Mouse (Mus musculus) layer of hippocampus, adult 8-10 months (tissue): ENCODE measurements around the gene Nhlrc2. TPM values are rescaled to one million over a fixed set of nuclear protein-coding genes. Genes with fewer than 3 reads are reported as not detected.

ENCODE experiments used
- DNase-seq, 2 experiments: peaks; one replicate each; pipeline ENCODE4 v3.0.0; 2022; ENCODE audit warnings: low spot score in 2 of 2
- total RNA-seq, 4 experiments: library from RNA; stranded (reverse); gene quantifications; 2 replicates each; pipeline ENCODE4 v1.2.4; 2022

The Nhlrc2 gene
- total RNA-seq, 4 experiments from 2014 or later: 13.8 to 16.1 (median 14.3) TPM

DNA sequence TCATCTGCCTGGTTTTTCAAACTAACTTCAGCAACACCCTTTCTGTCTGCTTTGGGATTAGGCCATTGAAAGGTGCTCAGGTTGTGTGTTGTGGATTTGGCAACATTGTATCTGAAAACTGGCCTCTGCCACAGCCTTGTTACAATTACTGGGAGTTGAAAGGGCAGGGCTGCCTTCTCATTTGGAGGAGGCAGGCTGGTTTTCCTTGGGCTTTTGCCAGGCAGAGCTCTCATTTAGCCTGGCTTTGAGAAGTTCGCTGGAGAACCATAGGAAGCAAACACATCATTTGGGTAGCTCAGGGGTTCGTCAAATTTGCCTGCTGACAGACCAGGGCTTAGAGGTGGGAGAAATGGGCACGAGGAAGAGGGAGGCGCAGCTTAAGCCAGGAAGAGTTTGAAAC, 71.5 kb downstream of the Nhlrc2 start:
- DNase-seq: no peak

DNA sequence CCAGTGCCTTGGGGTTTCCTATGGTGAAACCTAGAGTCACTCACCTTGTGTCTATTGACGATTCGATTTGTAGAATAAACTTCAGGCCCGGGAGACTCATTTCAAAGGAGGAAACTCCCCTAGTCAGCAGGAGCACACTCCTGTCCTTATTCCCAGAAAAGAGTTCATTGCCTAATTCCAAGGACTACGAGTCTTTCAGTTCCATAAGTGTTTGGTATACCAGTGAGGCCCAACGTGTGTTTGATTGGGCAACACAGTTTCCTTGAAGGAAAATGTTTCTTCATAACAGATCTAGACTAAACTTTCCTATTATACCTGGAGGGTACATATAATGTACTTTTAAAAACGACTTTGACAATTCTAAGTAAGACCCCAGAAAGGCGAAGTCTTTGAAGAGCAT, 73.8 kb downstream of the Nhlrc2 start:
- DNase-seq: no peak

DNA sequence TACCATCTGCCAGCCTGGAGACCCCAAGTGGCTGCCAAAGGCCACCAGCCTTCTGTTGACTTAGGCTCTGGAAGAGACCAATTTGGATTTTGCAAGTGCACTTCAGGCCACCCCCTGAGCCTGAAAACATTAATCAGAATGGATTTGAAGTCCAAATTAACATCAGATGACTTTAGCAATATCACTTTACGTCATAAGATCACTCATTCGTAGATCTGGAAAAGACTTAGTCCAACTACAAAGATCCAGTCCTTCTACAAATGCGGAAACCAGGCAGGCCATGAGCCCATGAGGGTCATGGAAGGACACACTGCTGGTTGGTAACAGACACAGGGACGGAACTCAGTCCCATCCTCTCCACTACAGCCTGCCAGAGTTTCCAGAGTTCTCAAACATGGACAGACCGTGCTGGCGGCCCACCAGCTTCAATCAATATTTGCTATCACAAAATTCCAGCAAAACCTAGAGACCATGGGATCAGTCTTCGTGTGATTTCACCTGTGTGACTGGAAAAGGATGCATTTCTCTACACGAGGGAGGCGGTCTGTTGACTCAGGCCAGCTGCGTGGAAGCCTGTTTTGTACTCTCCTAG, 79.9 kb downstream of the Nhlrc2 start:
- DNase-seq: no peak

DNA sequence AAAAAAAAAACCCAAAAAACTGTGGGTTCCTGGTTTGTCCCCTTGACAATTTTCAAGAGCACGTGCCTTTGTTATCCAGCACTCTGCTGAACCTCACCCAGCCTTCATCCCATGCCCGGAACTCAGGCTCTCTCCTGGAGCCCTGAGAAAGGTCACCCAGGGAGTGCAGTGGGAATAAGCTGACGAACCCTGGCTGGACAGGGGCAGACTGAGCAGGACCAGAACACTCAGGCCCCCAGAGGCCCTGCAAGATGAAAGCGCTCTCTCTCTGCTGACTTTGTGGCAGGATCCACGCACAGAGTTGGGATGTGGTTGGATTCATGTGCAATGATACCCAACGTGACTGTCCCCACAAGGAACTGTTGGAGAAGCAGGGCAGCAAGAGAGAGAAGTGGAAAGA, 81.6 kb downstream of the Nhlrc2 start:
- DNase-seq: no peak

DNA sequence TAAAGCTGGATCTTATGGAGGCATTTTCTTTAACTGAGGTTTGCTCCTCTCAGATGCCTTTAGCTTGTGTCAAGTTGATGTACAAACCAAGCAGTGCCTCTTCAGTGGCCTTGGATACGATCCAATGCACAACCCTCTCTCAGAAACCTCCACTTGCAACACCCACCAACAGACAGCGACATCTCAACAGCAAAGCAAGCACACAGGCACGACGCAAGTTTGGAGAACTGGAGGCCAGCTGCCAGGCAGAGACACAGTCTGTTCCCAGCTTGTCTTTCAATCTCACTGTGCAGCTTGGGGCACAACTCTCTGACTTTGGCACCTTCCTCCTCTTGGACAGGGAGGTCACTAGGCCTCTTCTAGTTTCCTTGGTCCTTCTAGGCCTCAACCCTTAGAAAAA, 83.0 kb downstream of the Nhlrc2 start:
- no peak for DNase-seq

DNA sequence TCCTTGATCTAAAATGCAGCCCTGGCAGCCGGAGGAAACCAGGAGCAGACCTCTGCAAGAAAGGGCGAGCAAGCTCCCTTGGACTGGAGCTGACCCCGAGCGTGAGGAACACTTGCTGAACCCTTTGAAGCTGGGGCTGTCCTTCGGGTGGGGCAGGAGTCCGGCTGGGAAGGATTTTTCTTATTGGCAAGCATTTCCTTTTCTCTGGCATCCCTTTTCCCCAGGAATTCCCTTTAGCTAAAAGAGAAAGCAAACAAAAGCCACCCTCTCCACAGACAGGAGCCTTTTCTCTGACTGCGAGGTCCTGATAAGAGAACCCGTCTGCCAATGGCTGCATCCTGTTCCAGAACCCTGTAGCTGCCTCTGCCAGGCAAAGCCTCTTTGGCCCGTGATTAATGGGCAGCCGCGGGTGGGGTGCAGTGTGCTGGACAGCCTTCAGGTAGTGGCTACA, 83.4 kb downstream of the Nhlrc2 start:
- no peak for DNase-seq

DNA sequence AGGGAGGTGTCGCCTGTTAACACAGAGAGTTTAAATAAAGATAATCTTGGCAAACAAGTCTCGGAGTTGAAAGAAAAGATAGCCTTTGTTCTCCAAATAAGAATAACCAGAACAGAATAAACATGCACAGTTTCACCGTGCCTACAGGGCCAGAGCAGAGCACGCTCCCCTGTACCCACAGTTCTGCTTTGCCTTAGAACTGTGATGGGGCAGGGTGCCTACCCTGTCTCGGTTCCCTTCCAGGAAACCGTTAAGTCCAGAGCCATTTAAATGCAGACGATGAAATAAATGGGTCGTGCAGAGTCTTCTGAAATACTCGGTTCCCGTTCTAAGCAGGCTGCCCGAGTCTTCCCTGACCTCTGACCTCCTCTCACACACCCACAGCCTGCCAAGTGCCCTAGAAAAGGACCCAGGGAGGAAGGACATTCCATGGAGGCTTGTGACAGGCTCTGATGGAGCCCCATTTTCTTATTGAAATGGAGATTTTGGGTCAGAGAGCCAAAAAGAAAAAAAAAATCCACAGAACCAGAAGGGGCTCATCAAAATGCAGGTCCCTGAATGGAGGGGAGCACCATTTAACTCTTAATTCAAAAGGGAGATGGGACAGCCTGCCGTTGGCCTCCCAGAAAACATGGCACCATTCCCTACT, 89.1 kb downstream of the Nhlrc2 start:
- DNase-seq: peak; percentile 49 to 70

DNA sequence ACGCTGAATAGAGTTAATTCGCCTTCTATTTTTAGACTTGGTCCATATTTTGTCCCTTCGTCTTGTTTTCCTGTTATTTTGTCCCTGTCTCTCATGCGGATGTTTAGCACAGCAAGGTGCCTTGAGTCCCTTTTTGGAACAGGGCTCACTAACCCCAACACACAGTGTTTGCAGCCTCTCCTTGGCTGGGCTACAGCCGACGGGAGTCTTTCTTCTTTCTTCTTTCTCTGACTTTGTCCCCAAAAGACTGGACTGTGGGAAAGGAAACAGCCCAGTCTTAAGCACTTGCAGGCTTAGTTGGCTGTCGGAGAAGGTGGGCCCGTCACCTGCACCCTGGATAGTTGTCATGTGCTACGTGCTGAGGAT, 89.6 kb downstream of the Nhlrc2 start:
- DNase-seq: no peak

DNA sequence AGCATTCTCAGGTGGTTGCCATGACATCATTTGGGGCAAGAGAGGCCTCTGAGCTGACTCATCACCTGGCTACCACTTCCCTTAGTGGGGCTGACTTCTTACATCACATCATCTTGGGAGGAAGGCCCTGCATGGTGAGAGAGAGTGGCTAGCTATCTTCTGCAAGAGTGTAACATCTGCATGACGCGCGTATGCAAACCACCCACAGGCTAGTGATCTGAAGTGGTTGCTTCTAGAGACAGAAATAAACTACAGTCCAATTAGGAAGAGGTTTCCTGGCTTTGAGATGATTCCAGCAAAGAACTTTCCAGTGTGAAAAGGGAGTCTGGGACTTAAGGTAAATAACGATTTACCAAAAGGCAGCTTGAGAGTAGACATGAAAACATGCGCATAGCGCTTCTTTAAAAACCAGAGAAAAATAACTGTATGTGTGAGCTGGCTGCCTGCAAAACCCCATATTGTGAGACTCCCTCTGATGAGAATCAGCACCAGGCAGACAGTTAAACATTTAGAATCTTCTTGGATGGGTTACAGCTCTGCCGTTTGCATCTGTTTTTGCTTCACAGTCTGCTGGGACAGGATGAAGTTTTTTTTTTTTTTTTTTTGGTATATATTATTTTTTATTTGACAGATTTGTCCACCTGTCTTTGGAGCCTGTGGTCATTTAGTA, 99.5 kb downstream of the Nhlrc2 start:
- DNase-seq: peak; percentile 33 to 40

DNA sequence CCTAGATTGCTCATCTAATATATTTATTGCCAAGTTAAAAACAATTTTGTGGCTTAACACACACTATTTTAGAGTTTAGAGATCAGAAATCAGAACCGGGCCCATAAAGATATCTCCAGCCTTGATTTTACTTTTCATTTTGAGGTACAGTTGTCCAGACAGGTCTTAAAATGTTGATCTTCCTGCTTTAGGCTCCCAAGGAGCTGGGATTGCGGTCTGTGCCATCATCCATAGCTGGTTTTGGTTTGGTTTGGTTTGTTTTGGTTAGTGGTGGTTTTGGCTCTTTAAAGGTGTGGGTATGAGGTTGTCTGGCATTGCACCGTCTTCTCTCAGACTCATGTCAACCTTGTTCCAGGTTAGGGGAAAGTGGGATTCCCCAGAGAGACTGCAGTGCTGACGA, 103.2 kb downstream of the Nhlrc2 start:
- no peak for DNase-seq

DNA sequence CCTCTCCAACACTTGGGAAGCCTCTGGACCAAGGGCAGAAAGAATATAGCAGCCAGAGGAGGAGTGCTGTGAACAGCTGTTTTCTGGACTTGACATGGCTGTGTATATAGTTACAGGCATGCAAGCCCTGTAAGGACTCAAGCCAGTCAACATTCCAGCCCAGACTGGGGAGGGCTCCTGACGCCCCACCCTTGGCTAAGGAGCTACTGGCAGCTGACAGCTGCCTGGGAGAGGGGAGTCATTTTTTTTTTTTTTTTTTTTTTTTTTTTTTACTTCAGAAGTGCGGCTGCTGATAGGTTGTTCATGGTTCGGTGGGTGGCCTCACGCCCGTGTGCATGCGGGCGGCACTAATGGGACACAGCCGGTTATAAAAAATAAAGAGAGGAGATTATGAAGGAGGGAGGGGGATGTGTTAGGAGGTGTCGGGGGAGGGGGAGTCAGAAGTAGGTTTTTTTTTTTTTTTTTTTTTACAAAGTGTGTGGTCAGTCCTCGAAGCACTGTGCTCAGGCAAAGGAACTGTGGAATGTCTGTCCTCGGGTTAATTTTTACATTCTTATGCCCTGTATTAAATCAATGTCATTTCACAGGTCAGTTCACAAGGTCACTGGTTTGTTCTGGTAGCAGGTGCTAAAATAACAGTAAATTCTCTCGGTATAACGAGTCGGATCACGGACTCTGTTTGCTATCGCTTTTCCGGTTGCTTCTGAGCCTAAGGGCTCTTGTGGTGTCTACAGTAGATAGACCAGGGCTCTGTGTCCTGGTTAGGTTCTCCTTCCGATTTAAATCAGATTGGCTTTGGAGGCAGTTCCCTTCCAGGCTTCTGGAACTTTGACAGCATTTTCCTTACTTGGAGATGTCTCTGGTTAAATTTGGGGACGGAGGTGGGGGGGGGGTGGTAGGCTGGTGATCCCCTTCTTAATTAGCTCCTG, 104.2 kb downstream of the Nhlrc2 start:
- DNase-seq: no peak

Other genes with a start within 250 kb of the Nhlrc2 start
- under 1 TPM; 0.12 to 0.25 (median 0.23) TPM for gene Nrap, start 158.2 kb upstream of the Nhlrc2 start, total RNA-seq
- gene Casp7, start 151.1 kb upstream of the Nhlrc2 start, total RNA-seq: 1 to 10 TPM; 2.0 to 5.0 (median 3.6) TPM
- under 1 TPM; 0.18 to 0.50 (median 0.28) TPM for gene Plekhs1, start 86.6 kb upstream of the Nhlrc2 start, total RNA-seq
- gene Dclre1a, start within 50 bp of the Nhlrc2 start, total RNA-seq: 1 to 10 TPM; 5.3 to 9.8 (median 7.7) TPM
- 10 to 100 TPM; 19.9 to 22.8 (median 20.3) TPM for gene Adrb1, start 173.9 kb downstream of the Nhlrc2 start, total RNA-seq